Mouse (Mus musculus) embryo, embryonic 10.5 days (tissue): ENCODE measurements around the gene Eif3f.

ENCODE experiments used
- DNase-seq: peaks from one replicate; pipeline ENCODE4 v3.0.0-alpha.2; 2015; ENCODE audit warnings: low spot score

Eif3f gene

GRCm38 (mm10) chr7:108933794-108934731 is at the start of gene Eif3f:
TSS of gene Eif3f (plus strand) at chr7:108934417.
- DNase-seq: peak; percentile 98

- DNase-seq: no peak
These were observed 49.3 kb upstream of the Eif3f start, which contains the start of gene Olfr518 for GRCm38 (mm10) chr7:108884906-108885305. TSS of gene Olfr518 (minus strand) at chr7:108885006.

DNA sequence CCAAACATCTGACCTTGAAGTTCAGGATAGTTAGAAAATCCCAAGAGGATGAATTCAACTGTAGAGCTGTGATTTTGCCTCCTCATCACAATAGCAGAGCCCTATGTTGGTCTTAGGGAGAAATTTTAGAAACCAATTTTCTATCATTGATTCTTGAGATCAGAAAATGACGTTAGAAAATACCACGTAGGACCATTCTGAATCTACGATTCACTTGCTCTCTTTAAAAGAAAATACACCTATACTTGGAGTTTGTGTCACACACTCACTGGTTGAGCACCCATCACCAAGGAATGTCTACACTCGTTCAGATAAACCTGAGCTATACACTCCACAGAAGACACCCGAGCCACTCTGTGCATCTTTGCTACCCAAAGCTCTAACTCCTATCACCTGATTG is 39.9 kb upstream of the Eif3f start, which contains the start of gene Olfr519:
Olfr519 (minus strand) TSS at position 101 of the 400 bp plus-strand sequence.
- no peak for DNase-seq

- no peak for DNase-seq
These were observed 30.2 kb upstream of the Eif3f start for GRCm38 (mm10) chr7:108903969-108904368.

- DNase-seq: no peak
These were observed 7.2 kb upstream of the Eif3f start for GRCm38 (mm10) chr7:108927043-108927442.

DNA sequence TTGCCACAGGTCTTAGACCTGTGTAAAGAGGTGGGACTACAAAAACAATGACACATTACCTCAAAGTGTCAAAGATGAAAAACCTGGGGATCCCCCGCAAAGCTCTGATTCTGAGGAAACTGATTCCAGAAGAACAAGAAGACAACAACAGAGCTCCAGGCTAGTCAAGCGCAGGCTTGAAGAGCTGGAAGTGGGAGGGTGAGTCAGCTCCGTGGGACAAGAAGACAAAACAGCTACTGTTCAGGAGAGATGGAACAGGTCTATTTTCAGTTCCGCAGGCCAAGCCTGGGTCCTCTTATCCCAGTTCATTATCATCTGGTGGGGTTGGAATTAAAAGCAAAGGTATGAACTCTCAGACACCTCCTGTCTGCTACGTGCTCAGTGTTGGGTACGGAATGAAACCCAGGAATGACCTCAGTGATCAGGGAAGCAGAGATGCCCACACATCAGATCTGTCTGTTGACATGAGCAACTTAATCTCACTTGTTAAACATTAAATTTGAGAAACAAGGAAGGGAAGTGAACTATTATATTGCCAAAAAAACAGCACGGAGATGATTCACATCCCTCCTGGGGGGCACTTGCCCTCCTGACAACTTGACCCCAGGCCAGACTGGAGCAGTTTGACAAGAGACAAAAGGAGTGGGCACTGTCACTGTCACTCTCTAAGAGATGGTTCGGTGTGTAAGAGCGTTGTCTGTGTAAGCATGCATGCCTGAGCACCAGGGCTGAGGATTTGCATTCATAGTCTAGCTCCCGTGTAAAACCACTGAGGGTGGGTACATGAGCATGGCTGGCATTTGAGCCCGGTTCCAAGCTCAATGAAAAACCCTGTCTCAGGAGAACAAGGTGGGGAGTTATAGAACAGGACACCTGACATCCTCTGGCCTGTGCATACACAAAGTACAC is 5.7 kb upstream of the Eif3f start:
- DNase-seq: no peak

GRCm38 (mm10) chr7:108929726-108930393 is 4.4 kb upstream of the Eif3f start, which contains the start of gene Nlrp10:
TSS of gene Nlrp10 (minus strand) at chr7:108930178.
- DNase-seq: no peak

DNA sequence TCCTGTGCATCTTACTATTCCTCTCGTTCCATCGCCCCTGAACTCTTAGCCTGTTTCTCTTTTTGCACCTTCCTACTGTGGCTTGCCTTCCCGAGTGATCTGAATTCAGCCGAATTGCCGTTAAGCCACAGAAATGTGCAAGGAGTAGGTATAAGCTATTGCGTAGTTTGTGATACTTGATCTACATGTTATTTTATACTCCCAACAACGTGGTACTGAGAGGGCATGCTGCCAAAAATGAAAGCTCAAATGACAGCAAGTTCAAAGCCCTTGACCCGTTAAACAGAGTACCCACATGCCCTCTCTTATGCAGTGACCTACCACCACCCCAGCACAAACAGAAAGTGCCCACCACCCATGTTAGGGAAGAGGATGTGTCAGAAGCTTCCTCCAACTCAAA is 619 bp downstream of the Eif3f start:
- no peak for DNase-seq

DNA sequence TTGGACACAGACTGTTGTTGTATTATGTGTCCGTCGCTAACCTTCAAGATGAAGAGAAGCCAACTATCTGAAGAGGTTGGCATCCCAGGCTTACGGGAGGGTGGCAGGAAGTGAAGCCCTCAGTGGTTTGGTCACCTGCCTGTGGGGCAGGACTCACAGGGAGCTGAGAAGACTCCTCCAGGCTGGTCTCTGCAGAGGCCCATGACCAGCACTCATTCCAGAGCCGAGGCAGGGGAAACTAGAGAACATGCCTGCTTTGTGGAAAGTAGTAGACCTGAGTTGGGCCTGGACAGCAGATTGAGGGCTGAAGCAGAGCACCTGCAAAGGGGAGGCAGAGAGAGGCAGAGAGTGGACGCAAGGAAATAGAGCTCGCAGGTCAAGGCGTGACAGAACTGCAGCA is 1.2 kb downstream of the Eif3f start:
- DNase-seq: no peak

- no peak for DNase-seq
These were observed 2.4 kb downstream of the Eif3f start for GRCm38 (mm10) chr7:108936591-108936990.

DNA sequence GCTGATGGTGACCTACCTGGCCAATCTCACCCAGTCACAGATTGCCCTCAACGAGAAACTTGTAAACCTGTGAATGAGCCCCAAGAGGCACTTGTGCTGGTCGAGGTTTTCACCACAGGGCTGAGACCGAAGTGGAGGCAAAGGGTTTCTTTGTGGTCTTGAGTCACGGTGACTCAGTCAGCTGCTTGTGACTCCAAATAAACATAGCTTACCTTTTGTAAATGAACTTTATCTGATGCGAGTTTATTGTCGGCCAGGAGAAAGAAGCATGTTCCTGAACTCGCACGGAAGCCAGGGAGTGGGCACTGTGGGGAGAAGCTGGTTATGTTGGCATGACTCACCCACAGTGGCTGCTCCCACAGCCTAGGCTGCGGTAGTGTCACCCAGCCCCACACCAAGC is 7.2 kb downstream of the Eif3f start:
- no peak for DNase-seq

DNA sequence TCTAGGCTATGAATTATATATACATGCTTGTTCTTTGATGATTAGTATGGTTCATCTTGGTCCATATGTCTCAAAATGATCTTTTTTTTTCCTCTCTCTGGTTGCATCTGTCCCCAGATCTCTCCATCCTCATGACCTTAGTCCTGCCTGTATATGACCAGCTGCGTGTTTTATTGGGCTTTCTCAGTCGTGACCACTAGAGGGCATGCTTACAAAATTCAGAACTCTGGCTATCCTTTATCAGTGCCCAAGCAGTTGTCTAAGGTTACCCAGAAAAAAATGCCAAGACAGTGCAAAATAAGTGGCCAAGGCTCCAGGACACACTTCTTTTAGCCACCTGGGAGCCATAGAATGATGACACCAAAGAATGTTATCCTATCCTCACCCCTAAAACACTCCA is 9.8 kb downstream of the Eif3f start:
- peak; percentile 80 for DNase-seq

DNA sequence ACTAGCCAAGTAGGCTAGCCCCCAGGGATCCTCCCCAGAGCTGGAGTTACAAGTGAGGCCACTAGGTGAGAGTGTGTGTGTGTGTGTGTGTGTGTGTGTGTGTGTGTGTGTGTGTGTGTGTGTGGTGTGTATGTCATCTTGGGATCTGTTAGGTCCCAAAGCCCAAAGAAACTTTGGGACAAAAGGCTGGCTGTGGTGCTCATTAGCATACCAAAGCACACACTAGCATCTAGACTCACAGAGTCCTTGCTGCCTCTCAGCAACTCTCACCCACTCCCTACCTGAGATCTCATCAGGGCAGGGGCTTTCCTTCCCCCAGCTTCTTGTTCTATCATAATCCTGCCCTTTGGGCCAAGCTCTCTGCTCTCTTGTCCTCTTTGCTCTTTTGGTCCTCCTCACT is 14.4 kb downstream of the Eif3f start:
- DNase-seq: no peak

DNA sequence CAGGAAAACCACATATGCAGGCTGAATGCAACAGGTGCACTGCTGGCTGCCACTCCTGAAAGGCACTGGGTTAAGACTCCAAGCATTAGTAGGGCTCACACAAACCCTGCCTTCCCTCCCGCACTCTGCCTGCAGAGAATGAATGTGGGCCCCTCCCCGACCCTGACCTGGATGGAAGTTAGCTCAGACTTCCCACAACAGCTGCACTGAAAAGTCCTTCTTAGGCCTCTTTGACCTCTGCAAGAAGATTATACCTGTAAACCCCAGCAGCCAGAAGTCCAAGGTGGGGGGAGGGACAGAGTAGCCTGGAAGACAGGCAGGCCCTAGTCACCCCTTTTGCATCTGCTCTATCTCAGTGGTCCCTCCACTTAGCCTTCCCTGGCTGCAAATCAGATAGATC is 15.1 kb downstream of the Eif3f start:
- DNase-seq: no peak

DNA sequence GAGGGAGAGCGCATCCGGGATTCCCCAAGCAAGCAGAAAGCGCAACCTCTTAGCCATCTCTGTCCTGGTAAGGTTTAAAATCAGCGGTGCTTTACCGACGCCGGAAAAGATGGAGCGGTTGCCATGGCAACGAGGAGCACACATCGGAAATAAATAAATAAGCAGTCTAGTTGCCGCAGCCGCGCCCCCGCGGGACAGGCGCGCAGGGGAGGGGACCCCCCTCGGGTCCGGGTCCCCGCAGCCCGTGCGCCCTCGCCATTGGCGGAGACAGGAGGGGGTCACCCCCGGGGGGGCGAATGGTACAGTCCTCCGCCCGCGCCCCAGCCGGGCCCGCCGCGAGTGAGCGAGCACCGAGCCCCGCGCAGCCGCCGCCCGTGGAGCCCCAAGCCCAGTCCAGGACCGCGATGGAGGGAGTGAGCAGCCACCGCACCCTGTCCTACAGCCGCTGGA is 16.1 kb downstream of the Eif3f start, which contains the start of gene Tub:
Tub (plus strand) TSS at position 27 of the 450 bp plus-strand sequence.
- peak; percentile 81 for DNase-seq

GRCm38 (mm10) chr7:108950762-108951331 is 16.6 kb downstream of the Eif3f start:
- DNase-seq: peak; percentile 21

DNA sequence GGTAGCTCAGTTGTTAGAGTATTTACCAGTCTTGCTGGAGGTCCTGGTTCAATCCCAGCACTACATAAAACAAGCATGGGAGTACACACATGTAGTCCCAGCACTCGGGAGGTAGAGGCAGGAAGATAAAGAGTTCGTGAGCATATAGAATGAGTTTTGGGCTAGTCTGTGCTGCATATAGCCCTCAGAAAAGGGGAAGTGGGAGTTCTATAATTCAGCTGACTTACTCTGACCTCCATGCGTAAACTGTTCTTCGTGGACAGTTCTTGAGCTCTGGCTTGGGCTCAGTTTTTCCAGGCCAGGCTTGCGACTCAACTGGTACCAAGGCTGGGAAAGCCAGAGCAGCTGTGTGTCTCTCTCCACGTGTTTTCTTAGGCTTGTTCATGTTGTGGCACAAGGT is 18.6 kb downstream of the Eif3f start:
- DNase-seq: no peak

DNA sequence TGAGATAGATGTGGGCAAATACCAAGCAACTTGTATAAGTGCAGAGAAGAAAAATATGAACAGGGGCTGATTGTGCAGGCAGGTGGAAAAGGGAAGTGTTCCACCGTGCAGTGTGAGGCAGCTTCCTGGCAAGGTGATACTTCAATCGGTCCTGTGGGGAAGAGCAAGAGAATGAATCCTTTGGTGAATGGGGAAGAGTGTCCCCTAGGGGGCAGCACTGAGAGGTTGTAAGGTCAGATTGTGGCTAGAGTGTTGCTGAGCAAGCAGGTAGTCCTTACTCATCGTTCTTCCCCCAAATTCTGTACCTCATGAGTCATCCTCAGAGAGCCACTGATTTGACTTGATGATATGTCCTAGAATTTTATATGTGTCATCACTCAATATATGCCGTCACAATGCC is 20.0 kb downstream of the Eif3f start:
- peak; percentile 70 for DNase-seq

DNA sequence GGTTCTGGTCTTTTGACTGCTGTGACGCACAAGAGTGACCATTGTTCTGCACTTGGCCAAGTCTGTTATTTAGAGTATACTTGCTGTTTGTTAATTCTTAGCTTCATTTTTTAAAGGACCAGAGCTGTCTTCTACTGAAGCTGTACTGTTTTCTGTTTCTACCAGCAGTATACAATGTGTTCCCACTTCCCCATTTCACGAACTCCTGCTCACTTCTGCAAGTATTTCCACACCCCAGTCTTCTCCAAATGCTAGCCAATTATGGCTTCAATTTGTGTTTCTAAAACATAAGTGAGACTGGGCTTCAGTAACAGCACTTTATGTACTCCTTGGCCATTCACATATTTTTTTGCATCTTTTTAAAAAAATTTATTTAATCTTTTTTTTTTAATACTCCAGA is 23.5 kb downstream of the Eif3f start:
- no peak for DNase-seq

- DNase-seq: no peak
These were observed 31.8 kb downstream of the Eif3f start for GRCm38 (mm10) chr7:108965968-108966367.

- DNase-seq: peak; percentile 86
These were observed 32.6 kb downstream of the Eif3f start for GRCm38 (mm10) chr7:108966742-108967362.
